Mouse (Mus musculus) c-Kit-negative CD71-positive TER-119-positive erythroid progenitor cells, embryonic 14.5 days (primary cell): Measurements from ENCODE around the gene Rnf212.

Experiments
- DNase-seq: peaks from one replicate; pipeline ENCODE4 v3.0.0-alpha.2; 2013; ENCODE audit warnings: low read depth, low spot score

Rnf212 gene

DNA sequence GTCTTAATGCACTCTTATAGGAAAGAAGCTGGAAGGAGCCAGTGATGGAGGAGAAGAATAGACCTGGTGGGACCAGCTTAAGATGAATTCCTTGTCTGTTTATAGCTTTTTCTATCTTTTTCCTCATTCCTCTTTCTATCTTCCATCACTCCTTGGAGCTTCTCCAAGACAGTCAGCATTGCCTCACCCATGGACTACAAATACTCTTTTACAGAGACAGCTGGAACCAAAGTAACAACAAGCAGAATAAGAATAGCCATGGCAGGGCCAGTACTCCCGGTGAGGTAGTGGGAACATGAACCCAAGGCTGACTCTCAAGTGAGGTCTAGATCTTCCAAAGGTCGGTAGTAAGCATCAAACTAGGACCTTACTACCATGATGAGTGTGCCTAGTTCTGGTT is 61.7 kb downstream of the Rnf212 start:
- no peak for DNase-seq

DNA sequence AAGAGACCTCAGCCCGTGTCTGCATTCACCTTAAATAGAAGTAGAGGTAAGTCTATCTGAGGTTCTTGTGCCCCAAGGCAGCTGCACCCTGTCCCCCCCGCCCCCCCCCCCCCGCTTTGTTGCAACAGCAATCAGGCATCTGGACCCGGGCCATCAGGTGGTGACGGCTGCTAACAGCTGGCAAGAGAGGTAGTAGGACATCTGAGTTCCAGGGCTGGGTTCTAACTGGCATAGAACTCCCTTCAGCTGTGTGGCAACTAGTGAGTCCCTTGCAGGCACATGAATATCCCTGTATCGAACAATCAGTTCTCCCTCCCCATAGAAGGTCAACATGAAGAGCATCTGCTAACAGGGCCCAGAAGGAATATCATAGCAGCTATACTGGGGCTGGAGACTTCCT is 62.8 kb downstream of the Rnf212 start:
- no peak for DNase-seq

DNA sequence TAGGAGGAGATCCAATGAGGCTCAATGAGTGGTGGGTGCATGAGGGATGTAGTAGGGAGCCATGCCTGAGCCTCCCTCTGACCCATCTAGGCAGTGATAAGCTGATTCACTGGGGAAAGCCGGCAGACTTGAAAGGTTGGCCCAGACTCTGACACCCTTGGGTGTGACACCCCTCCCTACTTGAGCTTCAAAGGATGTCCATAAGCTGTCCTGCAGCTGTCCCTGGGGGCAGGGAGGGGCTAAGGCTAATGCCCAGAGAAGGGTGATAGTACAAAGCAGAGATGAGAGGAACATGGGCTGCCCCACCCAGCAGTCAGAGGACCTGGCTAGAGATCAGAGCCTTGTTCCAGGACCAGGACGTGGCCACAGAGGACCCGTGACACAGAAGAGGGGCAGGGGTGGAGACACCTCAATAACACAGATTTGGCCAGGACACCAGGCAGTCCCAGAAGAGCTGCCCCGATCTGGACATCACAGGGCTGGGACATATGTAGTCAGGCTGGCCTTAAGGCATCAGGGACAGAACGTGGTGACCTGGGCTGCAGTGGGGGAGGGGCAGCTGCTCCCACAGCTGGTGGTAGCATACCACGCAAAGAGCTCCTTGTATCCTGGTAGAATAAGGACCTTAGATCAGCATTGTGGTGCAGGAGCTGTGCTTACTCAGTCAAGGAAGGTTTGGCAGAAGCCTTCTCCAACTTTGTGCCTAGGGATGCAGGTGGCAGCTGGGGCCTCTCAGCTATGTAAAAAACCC is 65.6 kb downstream of the Rnf212 start:
- no peak for DNase-seq

DNA sequence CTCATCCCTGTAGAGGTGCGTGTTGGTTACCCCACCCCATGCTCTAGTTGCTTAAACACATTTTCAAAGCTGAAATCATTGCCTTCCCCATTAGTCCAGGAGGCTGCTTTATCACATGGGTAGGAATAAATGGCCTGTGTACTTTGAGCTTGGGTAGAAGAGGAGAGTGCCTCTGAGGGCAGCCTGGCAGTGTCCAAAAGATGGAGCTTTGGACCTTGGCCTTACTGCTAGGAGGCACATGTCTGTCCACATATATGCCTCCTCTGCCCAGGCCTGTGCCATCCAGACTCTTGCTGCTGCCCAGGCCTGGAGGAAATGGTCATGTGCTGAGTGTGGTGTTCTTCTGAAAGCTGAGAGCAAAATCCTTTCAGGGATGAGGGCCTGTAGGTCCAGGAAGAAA is 66.4 kb downstream of the Rnf212 start:
- DNase-seq: no peak

DNA sequence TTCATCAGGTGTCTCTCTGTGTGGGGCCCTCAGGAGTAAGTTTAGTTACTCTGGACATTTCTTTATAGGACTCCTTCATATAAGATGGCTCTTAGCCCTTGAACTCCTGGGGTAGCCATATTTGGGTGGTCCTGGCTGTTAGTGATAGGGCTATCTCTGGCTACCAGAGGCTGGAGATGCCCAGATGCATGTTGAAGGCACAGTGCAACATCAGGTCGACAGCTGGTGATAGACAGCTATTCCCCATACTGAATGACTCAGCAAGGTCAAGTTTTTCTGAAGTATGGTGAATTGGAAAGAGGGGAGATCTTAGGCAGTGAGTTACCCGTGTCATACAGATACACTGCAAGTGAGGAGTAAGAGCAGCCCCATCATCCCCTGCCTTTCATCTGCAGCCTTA is 67.0 kb downstream of the Rnf212 start:
- no peak for DNase-seq

DNA sequence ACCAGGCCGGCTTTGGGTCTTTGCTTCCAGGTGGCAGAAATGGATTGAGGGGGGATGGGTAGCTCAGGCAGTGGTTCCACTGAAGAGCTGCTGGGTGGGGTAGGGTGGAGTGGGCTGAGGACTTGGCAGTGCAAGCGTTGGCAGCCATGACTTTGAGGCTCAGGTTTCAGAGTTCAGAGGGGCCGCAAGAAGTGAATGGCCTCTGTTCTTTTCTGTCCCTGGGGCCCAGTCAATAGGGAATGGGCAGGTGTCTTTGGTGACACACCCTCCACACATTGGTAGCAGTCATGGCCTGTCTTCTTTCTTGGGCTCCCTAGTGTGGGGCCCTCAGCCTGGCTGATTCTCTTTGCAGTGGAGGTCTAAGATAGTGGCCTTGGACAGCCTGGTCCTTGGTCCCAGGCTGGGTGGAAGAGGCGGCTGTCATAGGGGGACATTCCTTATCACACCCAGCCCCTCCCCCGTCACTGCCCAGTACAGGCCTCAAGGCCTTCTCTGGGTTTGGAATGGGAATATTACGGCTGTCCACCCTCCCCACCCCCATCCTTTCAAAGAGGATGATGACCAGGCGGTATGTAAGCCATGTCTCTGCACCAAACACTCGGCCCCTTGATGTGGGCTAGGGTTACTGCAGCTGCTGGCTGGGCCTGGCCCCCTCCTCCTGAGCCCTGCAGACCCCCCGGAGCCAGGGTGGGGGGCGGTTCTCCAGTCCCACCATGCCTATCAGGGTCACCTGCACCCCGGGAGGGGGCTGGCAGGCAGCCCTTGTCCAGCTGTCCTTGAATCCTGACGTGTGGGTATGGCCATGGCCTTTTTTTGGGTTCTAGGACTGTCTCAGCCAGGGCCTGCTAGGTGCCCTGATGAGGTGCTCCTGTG is 70.8 kb downstream of the Rnf212 start:
- no peak for DNase-seq

DNA sequence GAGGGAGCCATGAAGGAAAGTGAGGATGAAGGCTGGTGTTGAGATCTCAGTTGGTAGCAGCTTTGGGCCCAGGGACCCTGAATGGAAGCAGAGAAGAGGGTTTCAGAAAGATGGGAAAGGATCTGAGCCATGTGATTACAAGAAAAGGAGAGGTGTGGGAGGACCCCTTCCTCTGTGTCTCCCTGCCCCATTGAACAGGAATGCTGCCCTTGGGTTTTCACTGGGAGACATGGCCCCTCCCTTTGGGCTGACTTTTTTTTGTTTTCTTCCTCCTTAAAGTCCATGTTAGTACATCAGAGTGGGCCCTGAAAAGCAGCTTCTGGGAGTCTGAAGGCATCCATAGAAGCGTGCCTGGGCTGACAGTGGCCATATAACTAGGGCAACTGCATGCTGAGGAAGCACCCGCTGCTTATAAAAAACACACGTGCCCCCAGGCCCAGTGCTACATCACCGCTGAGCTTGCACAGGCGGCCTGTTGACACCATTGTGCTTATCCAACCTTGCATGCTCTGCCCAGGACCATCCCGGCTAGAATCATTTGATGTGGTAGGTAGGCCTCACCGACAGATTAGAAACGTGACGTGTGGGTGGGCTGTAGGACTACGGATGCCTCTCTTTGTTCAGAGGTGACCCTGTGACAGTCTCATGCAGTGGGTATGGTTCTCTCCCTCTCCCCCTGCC is 73.3 kb downstream of the Rnf212 start:
- no peak for DNase-seq

DNA sequence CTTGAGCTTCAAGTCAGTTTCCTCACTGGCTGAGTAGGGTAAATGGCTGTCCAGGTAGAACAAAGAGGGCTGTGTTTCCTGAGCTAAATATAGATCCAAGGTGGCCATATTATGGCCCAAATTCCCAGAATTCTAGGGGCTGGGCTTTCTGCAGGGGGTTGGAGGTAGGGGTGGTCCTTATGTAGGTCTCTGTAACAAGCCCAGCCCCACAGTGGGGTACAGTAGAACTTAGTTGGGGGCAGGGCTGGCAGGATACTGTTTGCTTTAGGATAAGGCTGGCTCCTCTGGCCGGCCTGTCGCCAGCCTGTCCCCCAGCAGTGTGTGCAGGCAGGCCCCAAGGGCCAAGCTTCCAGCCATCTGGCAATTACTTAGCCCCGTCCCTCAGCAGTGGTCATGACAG is 74.4 kb downstream of the Rnf212 start:
- no peak for DNase-seq

DNA sequence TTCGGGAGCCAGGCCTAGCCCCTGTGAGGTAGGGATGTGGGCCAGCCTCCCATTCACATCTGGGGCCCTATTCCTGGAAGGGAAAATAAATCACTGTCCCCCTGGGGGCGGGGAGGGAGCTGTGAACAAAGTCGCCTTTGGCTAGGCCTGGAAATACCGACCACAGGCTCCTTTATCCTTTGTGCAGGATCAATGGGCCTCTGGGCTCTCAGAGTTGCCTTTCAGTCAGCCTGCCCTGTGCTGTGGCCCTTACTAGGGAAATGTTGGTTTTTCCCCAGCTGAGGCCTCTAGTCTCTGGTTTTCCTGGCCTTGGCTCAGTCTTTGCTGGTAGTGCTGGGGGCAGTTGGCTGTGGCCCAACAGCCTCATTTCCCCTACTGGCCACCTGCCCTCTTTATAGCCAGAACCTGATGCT is 77.4 kb downstream of the Rnf212 start:
- no peak for DNase-seq

DNA sequence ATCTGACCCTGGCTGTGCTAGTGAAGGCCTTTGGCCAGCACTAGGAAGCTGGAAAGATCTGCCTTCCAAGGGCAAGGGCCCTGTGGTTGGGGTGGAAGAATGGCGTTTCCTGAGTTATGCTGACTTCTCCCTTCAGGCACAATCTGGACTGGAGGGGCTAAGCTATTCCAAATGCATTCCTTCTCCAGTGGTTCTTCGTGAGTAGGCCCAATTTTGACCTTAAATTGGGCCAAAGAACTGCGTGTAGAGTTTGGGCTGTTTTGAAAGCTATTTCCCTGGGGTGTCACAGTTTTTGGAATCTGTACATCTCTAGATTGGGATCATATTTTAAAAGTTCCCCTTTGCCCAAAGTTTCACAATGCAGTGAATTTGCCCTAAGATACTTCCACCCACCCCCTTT is 78.2 kb downstream of the Rnf212 start:
- DNase-seq: no peak

DNA sequence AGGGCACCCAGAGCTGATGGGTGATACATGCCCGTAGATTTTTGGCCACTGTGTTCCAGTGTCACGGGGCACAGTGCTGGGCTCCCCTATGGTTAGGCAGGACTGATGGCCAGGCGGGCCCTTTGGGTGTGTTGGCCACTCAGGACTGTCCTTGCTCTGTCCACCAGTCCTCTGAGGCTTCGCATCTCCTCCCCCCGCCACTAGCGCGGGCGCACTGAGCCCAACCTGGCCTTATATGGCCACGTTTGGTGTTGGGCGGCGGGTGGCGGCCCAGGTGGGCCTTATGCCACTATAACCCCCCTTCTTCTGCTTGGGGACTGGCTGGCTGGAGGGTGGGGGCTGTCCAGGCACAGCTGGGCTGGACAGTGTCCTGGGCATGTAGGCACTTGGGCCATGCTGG is 78.9 kb downstream of the Rnf212 start:
- no peak for DNase-seq

DNA sequence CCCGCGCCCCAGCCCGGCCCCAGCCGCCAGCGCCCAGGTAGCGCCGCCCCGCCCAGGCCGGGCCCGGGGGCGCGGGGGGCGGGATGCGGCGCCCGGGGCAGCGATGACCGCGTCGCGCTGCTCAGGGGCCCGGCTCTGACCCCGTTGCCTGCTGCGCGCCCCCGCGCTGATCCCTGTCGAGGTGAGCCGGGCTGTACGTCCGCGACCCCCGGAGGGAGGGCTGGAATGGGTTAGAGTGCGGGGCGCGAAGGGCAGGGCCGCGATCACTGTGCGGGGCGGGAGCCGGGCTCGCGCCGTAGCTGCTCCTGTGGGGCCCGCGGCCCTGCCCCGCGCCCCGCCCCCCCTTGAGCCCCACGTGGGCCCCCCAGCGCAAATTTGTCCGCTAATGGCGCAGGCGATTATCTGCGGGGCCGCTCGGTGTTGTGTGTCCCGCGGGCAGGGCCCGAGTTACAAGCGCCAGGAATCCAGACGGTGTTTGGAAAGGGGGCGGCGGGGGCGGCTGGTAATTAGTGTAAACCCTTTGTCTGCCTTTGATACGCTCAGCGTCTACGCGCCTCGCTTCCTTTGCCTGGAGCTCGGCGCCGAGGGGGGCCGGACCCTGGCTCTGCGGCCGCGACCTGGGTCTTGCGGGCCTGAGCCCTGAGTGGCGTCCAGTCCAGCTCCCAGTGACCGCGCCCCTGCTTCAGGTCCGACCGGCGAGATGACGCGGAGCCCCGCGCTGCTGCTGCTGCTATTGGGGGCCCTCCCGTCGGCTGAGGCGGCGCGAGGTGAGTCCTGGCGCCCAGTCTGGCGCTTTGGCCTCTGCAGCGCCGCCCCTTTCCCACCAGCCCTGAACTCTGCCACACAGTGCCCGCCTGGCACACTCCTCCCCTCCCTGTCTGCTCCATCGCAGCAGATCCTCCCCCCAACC is 80.2 kb downstream of the Rnf212 start:
- DNase-seq: no peak

DNA sequence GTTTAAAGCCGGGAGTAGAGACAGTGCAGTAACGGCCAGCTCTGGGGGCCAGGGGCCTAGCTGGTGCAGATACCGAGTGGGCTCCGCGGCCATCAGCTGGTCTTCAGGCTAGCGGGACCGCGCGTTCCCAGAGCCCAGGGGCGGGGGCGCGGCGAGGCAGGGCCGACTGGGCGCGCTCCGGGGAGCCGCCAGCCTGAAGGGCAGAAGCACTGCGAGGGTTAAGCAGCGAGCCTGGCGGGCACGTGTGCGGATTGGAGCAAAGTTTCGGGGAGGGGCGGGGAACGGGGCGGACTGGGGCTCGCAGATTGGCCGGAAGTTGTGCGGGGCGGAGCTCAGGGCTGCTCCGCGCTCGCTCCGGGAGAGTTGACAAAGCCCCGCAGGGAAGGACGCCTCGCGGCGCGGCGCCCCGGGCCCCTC is 80.9 kb downstream of the Rnf212 start:
- peak; percentile 81 for DNase-seq

DNA sequence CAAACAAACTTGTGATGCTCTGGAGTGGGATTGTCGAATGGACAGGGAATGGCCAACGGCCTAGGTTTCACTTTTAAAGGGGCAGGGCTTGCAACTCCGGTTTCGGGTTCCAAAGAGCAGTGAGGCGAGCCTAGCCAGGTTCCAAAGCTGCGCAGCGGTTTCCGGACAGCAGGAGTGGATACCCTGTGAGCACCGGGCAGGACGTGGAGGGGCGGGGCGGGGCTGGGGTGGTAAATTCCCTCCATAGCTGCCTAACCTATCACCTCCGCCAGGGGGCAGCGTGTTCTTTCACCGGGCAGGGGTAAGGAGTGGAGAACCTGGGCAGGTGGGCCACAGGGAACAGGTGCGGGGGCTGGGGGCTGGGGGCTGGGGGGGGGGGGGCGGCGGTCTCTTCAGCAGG is 82.5 kb downstream of the Rnf212 start, which contains the start of gene Fgfrl1:
Gene Fgfrl1 (plus strand): TSS at position 112 of the 400 bp plus-strand sequence.
- DNase-seq: no peak

DNA sequence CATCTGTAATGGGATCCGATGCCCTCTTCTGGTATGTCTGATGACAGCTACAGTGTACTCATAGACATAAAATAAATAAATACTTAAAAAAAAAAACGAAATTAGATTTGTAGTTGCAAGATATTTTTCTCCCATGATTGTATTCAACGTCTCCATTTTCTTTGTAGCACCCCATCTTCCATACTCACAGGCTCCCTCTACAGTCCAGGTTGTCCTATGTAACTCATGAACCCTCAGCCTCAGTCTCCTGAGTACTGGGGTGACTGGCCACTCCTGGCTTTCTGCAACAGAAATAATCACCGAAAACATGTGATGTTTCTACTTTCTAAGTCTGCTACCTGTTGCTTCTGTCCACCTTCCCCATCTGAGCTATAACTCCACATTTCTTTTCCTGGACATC is 83.6 kb downstream of the Rnf212 start:
- no peak for DNase-seq

DNA sequence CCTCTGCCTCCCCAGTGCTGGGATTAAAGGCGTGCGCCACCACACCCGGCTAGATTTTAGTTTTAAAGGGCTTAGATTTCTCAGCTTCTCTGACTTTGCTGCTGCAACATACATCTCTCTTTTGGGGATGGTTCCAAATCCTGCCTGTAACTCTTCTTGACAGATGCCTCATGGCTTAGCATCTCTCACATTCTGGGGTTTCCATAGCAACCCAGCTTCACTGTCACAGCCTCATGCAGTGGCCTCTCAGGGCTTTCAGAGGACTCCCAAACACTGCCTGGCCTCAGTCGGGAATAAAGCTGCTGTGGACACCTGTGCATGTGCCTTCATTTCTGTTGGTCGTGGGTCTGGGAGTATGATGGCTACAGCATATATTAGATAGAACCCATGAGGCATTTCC is 85.7 kb downstream of the Rnf212 start:
- no peak for DNase-seq

DNA sequence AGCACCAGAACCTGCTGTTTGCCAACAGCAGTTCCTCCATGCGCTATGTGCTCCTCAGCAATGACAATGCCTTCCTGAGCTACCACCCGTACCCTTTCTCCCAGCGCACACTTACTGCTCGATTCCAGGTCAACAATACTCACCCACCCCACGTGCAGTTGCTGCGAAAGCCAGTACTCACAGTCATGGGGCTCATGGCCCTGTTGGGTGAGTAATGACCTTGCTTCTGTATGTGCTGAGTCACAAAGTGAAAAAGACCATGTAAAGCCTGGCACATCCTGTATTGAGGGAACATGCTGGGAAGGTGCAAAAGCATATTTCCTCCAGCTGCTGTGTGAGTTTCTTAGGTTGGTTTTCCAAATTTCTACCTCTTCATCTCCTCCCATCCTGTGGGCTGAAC is 93.9 kb downstream of the Rnf212 start:
- DNase-seq: no peak

DNA sequence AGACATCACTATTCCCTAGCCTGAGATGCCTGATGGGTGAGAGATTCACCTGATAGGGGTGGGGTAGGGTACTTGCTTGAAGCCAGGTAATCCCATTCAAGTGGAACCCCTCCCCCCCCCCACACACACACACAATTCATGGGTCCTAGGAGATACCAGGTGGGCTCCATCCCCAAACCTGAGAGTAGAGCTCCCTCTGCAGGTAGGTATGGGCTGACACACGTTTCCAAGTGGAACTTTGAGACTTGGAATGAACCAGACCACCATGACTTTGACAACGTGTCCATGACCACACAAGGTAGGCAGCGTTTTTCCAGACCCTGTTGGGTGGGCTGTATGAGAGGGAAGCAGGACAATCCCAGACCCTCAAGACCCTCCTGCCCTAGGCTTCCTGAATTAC is 94.9 kb downstream of the Rnf212 start:
- DNase-seq: no peak
